Mouse (Mus musculus) MEL (cell line): ENCODE measurements around the gene Dohh. TPM values are rescaled to one million over a fixed set of nuclear protein-coding genes. Genes with fewer than 3 reads are reported as not detected.

Experiments
- DNase-seq: peaks from one replicate; pipeline ENCODE4 v3.0.0; 2011; ENCODE audit warnings: low read depth, low spot score
- H3K27ac ChIP-seq: 2 replicates; pipeline ENCODE4 v1.5.1; 2012; ENCODE audit warnings: low read depth, mild to moderate bottlenecking, control low read depth, low read length, moderate library complexity; ENCODE audit not compliant: control insufficient read depth
- H3K27me3 ChIP-seq, 2 experiments: fragments of 150-350 bp in 1 of 2; sonication (generic) in 1 of 2; 2 replicates each; pipeline ENCODE4 v1.6.1; 2012; ENCODE audit warnings: low read length in 2 of 2, mild to moderate bottlenecking in 2 of 2, improper control_type of control experiment in 1 of 2, moderate library complexity in 1 of 2; ENCODE audit not compliant: insufficient read depth in 2 of 2, control insufficient read depth in 1 of 2
- H3K36me3 ChIP-seq, 2 experiments: 2 replicates each; pipeline ENCODE4 v1.6.1; 2012 to 2014; ENCODE audit warnings: low read length in 2 of 2, improper control_type of control experiment in 1 of 2, inconsistent platforms in 1 of 2, mild to moderate bottlenecking in 1 of 2; ENCODE audit not compliant: insufficient read depth in 2 of 2, control insufficient read depth in 1 of 2
- H3K4me1 ChIP-seq, 2 experiments: fragments of 150-350 bp in 1 of 2; sonication (generic) in 1 of 2; 2 replicates each; pipeline ENCODE4 v1.6.1; 2012; ENCODE audit warnings: low read length in 2 of 2, improper control_type of control experiment in 1 of 2, mild to moderate bottlenecking in 1 of 2; ENCODE audit not compliant: insufficient read depth in 2 of 2, control insufficient read depth in 1 of 2
- H3K4me3 ChIP-seq, 2 experiments: fragments of 150-350 bp in 1 of 2; sonication (generic) in 1 of 2; 2 replicates each; pipeline ENCODE4 v1.5.1; 2012; ENCODE audit warnings: low read depth in 2 of 2, low read length in 2 of 2, mild to moderate bottlenecking in 2 of 2, moderate library complexity in 2 of 2, control low read depth in 1 of 2, improper control_type of control experiment in 1 of 2; ENCODE audit not compliant: control insufficient read depth in 1 of 2, insufficient read depth in 1 of 2
- H3K79me2 ChIP-seq: 2 replicates; pipeline ENCODE4 v1.6.1; 2012; ENCODE audit warnings: mild to moderate bottlenecking, low read length, moderate library complexity; ENCODE audit not compliant: control insufficient read depth, poor library complexity, insufficient read depth
- H3K9ac ChIP-seq: 2 replicates; pipeline ENCODE4 v1.6.1; 2012; ENCODE audit warnings: low read depth, mild to moderate bottlenecking, control low read depth, low read length, moderate library complexity; ENCODE audit not compliant: control insufficient read depth, poor library complexity, severe bottlenecking
- H3K9me3 ChIP-seq: fragments of 150-350 bp; sonication (generic); replicated peaks from 2 replicates; pipeline ENCODE4 v1.6.1; 2012; ENCODE audit warnings: mild to moderate bottlenecking, low read length, improper control_type of control experiment, moderate library complexity; ENCODE audit not compliant: insufficient read depth
- CTCF ChIP-seq, 3 experiments: IDR thresholded peaks in 2 of 3; conservative IDR thresholded peaks in 1 of 3; 2 replicates each; pipeline ENCODE4 v1.5.1; 2011 to 2012; ENCODE audit warnings: low read length in 3 of 3, low read depth in 2 of 3, mild to moderate bottlenecking in 2 of 3, improper control_type of control experiment in 1 of 3, inconsistent platforms in 1 of 3, mixed read lengths in 1 of 3, moderate library complexity in 1 of 3; ENCODE audit not compliant: control insufficient read depth in 1 of 3, insufficient read depth in 1 of 3, poor library complexity in 1 of 3, severe bottlenecking in 1 of 3
- ELF1 ChIP-seq: IDR thresholded peaks from 2 replicates; pipeline ENCODE4 v1.6.1; 2014; ENCODE audit warnings: low read depth, mild to moderate bottlenecking, inconsistent platforms, low read length, improper control_type of control experiment, moderate library complexity
- EP300 ChIP-seq, 2 experiments: IDR thresholded peaks; 2 replicates each; pipeline ENCODE4 v1.6.1; 2011; ENCODE audit warnings: improper control_type of control experiment in 2 of 2, low read length in 2 of 2, low read depth in 1 of 2, mild to moderate bottlenecking in 1 of 2
- HCFC1 ChIP-seq: IDR thresholded peaks from 2 replicates; pipeline ENCODE4 v1.6.1; 2012; ENCODE audit warnings: low read depth, mild to moderate bottlenecking, inconsistent platforms, low read length, improper control_type of control experiment, moderate library complexity
- JUND ChIP-seq: IDR thresholded peaks from 2 replicates; pipeline ENCODE4 v1.6.1; 2011; ENCODE audit warnings: low read depth, mild to moderate bottlenecking, improper control_type of control experiment, low read length
- KAT2A ChIP-seq: conservative IDR thresholded peaks from 2 replicates; pipeline ENCODE4 v1.6.1; 2012; ENCODE audit warnings: low read depth, low read length, improper control_type of control experiment, inconsistent platforms
- MAFK ChIP-seq: IDR thresholded peaks from 2 replicates; pipeline ENCODE4 v1.6.1; 2011; ENCODE audit warnings: low read depth, mild to moderate bottlenecking, low read length, improper control_type of control experiment, borderline replicate concordance
- MAZ ChIP-seq: IDR thresholded peaks from 2 replicates; pipeline ENCODE4 v1.6.1; 2012; ENCODE audit warnings: low read depth, mild to moderate bottlenecking, inconsistent platforms, low read length, improper control_type of control experiment
- MEF2A ChIP-seq: IDR thresholded peaks from 2 replicates; pipeline ENCODE4 v1.6.1; 2014; ENCODE audit warnings: low read depth, mild to moderate bottlenecking, inconsistent platforms, low read length, improper control_type of control experiment; ENCODE audit not compliant: poor library complexity, insufficient replicate concordance, severe bottlenecking; ENCODE audit errors: extremely low read depth
- MYB ChIP-seq: IDR thresholded peaks from 2 replicates; pipeline ENCODE4 v1.6.1; 2011; ENCODE audit warnings: mild to moderate bottlenecking, low read depth, low read length, improper control_type of control experiment
- NELFE ChIP-seq: IDR thresholded peaks from 2 replicates; pipeline ENCODE4 v1.6.1; 2011; ENCODE audit warnings: low read depth, low read length, improper control_type of control experiment
- NRF1 ChIP-seq: IDR thresholded peaks from 2 replicates; pipeline ENCODE4 v1.6.1; 2014; ENCODE audit warnings: low read depth, mild to moderate bottlenecking, inconsistent platforms, low read length, improper control_type of control experiment, moderate library complexity; ENCODE audit not compliant: poor library complexity, insufficient read depth, severe bottlenecking
- RAD21 ChIP-seq: IDR thresholded peaks from 2 replicates; pipeline ENCODE4 v1.6.1; 2011; ENCODE audit warnings: mild to moderate bottlenecking, low read depth, low read length, improper control_type of control experiment
- RCOR1 ChIP-seq: IDR thresholded peaks from 2 replicates; pipeline ENCODE4 v1.6.1; 2012; ENCODE audit warnings: low read depth, mild to moderate bottlenecking, inconsistent platforms, low read length, improper control_type of control experiment
- SIN3A ChIP-seq: IDR thresholded peaks from 2 replicates; pipeline ENCODE4 v1.6.1; 2012; ENCODE audit warnings: low read length, improper control_type of control experiment, inconsistent platforms
- TBP ChIP-seq: IDR thresholded peaks from 2 replicates; pipeline ENCODE4 v1.8.0; 2011; ENCODE audit warnings: low read depth, low read length, improper control_type of control experiment
- UBTF ChIP-seq: IDR thresholded peaks from 2 replicates; pipeline ENCODE4 v1.6.1; 2012; ENCODE audit warnings: low read depth, mild to moderate bottlenecking, inconsistent platforms, low read length, improper control_type of control experiment, moderate library complexity, borderline replicate concordance; ENCODE audit not compliant: insufficient read depth
- USF1 ChIP-seq: IDR thresholded peaks from 2 replicates; pipeline ENCODE4 v1.6.1; 2014; ENCODE audit warnings: low read depth, mild to moderate bottlenecking, inconsistent platforms, low read length, improper control_type of control experiment, moderate library complexity
- polyA plus RNA-seq, 2 experiments: library from polyadenylated mRNA; stranded (reverse) in 1 of 2; unstranded in 1 of 2; fragments of >175 nt in 1 of 2; fragments of >200 nt in 1 of 2; gene quantifications; 2 replicates each; pipeline versions ENCODE4 v1.2.1 to v1.2.4; 2012; ENCODE audit warnings: low replicate concordance in 2 of 2, low read depth in 1 of 2; ENCODE audit not compliant: insufficient read length in 2 of 2, insufficient read depth in 1 of 2, missing spikeins in 1 of 2
- total RNA-seq: library from RNA; depleted of rRNA; stranded (reverse); fragments of 300-350 nt; gene quantifications from 2 replicates; pipeline ENCODE4 v1.2.3, GENCODE M21; 2012

The Dohh gene
- total and polyA plus RNA-seq, 3 experiments: 145 to 153 TPM; not detected in 1

- TF ChIP-seq NELFE (no peak), USF1 (0 out of 2 replicates have a peak, but pooled peaks have one; percentile 10)
- peaks cover 0 to 11% of the 10 kb centered on the region in 2 experiments; a peak in 3 of 4 replicates for H3K36me3 ChIP-seq
- no peaks in the 10 kb centered on the region for H3K9me3 ChIP-seq
- DNase-seq: no peak
- no peak overlapping the region for H3K9ac ChIP-seq
- no peak overlapping the region for H3K27ac ChIP-seq
- H3K4me3 ChIP-seq: no peak overlapping the region
- H3K27me3 ChIP-seq: no peaks in the 10 kb centered on the region
- H3K4me1 ChIP-seq: peaks cover 0 to 23% of the 10 kb centered on the region in 2 experiments; a peak in 3 of 4 replicates
- H3K79me2 ChIP-seq: peaks cover 27% of the 10 kb centered on the region
Measured at GRCm38 (mm10) chr10:81360721-81361120, 23.5 kb upstream of the Dohh start.

DNA sequence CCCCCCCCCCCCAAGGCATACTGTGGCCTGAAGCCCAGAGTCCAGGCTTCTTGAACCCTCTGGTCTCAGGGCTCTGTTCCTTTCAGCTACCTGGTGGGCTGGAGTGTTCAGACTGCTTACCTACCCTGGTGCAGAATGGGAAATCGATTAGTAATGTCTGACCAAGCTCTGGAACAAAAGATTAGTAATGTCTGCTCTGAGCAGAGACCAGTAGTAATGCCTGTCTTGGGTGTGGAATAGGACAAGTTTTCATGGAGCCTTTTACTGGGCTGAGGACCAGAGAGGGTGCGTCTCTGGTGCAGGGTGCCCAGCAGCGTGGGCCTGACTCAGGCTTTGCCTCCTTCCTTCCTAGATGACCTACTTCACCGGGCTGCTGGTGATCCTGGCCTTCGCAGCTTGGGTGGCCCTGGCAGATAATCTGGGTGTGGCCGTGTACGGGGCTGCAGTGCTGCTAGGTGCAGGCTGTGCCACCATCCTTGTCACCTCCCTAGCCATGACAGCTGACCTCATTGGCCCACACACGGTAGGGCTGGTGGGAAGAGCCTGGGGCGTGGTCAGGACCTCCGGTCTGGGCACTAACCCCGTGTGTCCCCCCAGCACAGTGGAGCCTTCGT is 21.8 kb upstream of the Dohh start:
- Histone ChIP-seq H3K9me3 (no peaks in the 10 kb centered on the region), H3K27ac (no peak overlapping the region), H3K4me3 (no peak overlapping the region)
- TF ChIP-seq MAZ (no peak), EP300 (IDR thresholded peaks at IDR 0.05; ENCODE audit: low read depth in 1 of 2, low read length in 2 of 2) (no peak), KAT2A (no peak), UBTF (no peak), RCOR1 (no peak), ELF1 (no peak), MAFK (no peak), MEF2A (no peak), SIN3A (0 out of 2 replicates have a peak, but pooled peaks have one; percentile 22), HCFC1 (0 out of 2 replicates have a peak, but pooled peaks have one; percentile 38), NRF1 (no peak), MYB (no peak), RAD21 (no peak), USF1 (no peak), CTCF (IDR thresholded peaks at IDR 0.05 in 2 of 3, conservative IDR thresholded peaks at IDR 0.05 in 1 of 3; ENCODE audit: control insufficient read depth in 1 of 3, insufficient read depth in 1 of 3, low read depth in 2 of 3, low read length in 3 of 3, poor library complexity in 1 of 3, severe bottlenecking in 1 of 3) (no peak), TBP (no peak), JUND (no peak)
- TF ChIP-seq, all 39 proteins: peak for 2
- peaks cover 0 to 6% of the 10 kb centered on the region in 2 experiments; a peak in 2 of 4 replicates for H3K36me3 ChIP-seq
- H3K79me2 ChIP-seq: peaks cover 24% of the 10 kb centered on the region
- peaks cover 0 to 15% of the 10 kb centered on the region in 2 experiments; a peak in 2 of 4 replicates for H3K4me1 ChIP-seq
- peak; percentile 52 for DNase-seq
- no peak overlapping the region for H3K9ac ChIP-seq
- H3K27me3 ChIP-seq: no peaks in the 10 kb centered on the region
